Mouse (Mus musculus): ENCODE measurements around the gene Trim58. TPM values are rescaled to one million over a fixed set of nuclear protein-coding genes. Genes with fewer than 3 reads are reported as not detected.
A peak's percentile ranks its signal among the peaks of the same experiment; 100 is the strongest.

Gene Trim58
- total RNA-seq, 4 experiments from 2014 or later, result not detected

- peak; percentile 9 for DNase-seq (ENCODE audit: low spot score)
These were observed 3.1 kb downstream of the Trim58 start for GRCm38 (mm10) chr11:58643350-58643749.

- no peak for DNase-seq (ENCODE audit: low spot score)
These were observed 14.9 kb downstream of the Trim58 start for GRCm38 (mm10) chr11:58655151-58655550.

GRCm38 (mm10) chr11:58658596-58658995, 18.3 kb downstream of the Trim58 start, which contains the start of gene Olfr322:
Gene Olfr322, plus strand, starts transcription at chr11:58658782.
- no peak for DNase-seq (ENCODE audit: low spot score)

- no peak for DNase-seq (ENCODE audit: low spot score)
These were observed 29.0 kb downstream of the Trim58 start for GRCm38 (mm10) chr11:58669252-58669651.

GRCm38 (mm10) chr11:58671825-58672224, 31.6 kb downstream of the Trim58 start:
- DNase-seq (ENCODE audit: low spot score), result no peak

GRCm38 (mm10) chr11:58680799-58681198, 40.5 kb downstream of the Trim58 start, which contains the start of gene Olfr320:
Gene Olfr320, plus strand, starts transcription at chr11:58681099.
- DNase-seq (ENCODE audit: low spot score), result no peak

GRCm38 (mm10) chr11:58698862-58699261, 58.6 kb downstream of the Trim58 start, which contains the start of gene Olfr319:
Gene Olfr319, plus strand, starts transcription at chr11:58699162.
- DNase-seq (ENCODE audit: low spot score), result no peak

Other genes with a start within 250 kb of the Trim58 start
- gene 1810065E05Rik, start 219.4 kb upstream of the Trim58 start, total RNA-seq (2022), result not detected
- gene Gm12253, start 207.9 kb upstream of the Trim58 start, total RNA-seq (2022), result not detected
- gene Lypd9, start 187.5 kb upstream of the Trim58 start, total RNA-seq (2022), result not detected
- gene Olfr30, start 178.2 kb upstream of the Trim58 start, total RNA-seq (2022), result not detected
- not detected for gene Olfr332, start 147.9 kb upstream of the Trim58 start, total RNA-seq (2022)
- not detected for gene Olfr331, start 137.9 kb upstream of the Trim58 start, total RNA-seq (2022)
- not detected for gene Olfr330, start 105.6 kb upstream of the Trim58 start, total RNA-seq (2022)
- gene Olfr329-ps, start 94.0 kb upstream of the Trim58 start, total RNA-seq (2022), result not detected
- gene Olfr328, start 84.8 kb upstream of the Trim58 start, total RNA-seq (2022), result not detected
- not detected for gene Olfr224, start 69.9 kb upstream of the Trim58 start, total RNA-seq (2022)
- not detected for gene Olfr325, start 62.7 kb upstream of the Trim58 start, total RNA-seq (2022)
- gene Olfr324, start 45.4 kb upstream of the Trim58 start, total RNA-seq (2022), result not detected
- 1 to 10 TPM; 3.2 to 9.2 (median 6.2) TPM for gene 2210407C18Rik, start 24.4 kb upstream of the Trim58 start, total RNA-seq (2022)
- gene Olfr323, start 10.0 kb upstream of the Trim58 start, total RNA-seq (2022), result not detected
- not detected for gene Olfr322, start 18.3 kb downstream of the Trim58 start, total RNA-seq (2022)
- not detected for gene Olfr320, start 40.6 kb downstream of the Trim58 start, total RNA-seq (2022)
- gene Olfr319, start 58.7 kb downstream of the Trim58 start, total RNA-seq (2022), result not detected
- gene Olfr318, start 83.5 kb downstream of the Trim58 start, total RNA-seq (2022), result not detected
- gene Olfr317, start 98.7 kb downstream of the Trim58 start, total RNA-seq (2022), result not detected
- not detected for gene Olfr316, start 112.3 kb downstream of the Trim58 start, total RNA-seq (2022)
- gene Olfr315, start 132.7 kb downstream of the Trim58 start, total RNA-seq (2022), result not detected
- gene Olfr314, start 142.5 kb downstream of the Trim58 start, total RNA-seq (2022), result not detected
- gene Fam183b, start 161.5 kb downstream of the Trim58 start, total RNA-seq (2022), result under 1 TPM in 2 of 4 experiments, not detected in 2; 0.52 to 0.69 TPM
- not detected for gene Olfr313, start 174.5 kb downstream of the Trim58 start, total RNA-seq (2022)
- not detected for gene Olfr312, start 188.8 kb downstream of the Trim58 start, total RNA-seq (2022)
- gene Olfr311, start 198.8 kb downstream of the Trim58 start, total RNA-seq (2022), result not detected
- gene Gm12258, start 206.7 kb downstream of the Trim58 start, total RNA-seq (2022), result 1 to 10 TPM; 1.1 to 2.5 (median 1.6) TPM
- gene 2810021J22Rik, start 226.8 kb downstream of the Trim58 start, total RNA-seq (2022), result 1 to 10 TPM; 1.6 to 3.1 (median 1.9) TPM